Mouse (Mus musculus): ENCODE data around the gene Adam22. TPM values are rescaled to one million over a fixed set of nuclear protein-coding genes. Genes with fewer than 3 reads are reported as not detected.

Gene Adam22
- polyA plus RNA-seq, 1 experiment from 2014 or later: 6.4 TPM

DNA sequence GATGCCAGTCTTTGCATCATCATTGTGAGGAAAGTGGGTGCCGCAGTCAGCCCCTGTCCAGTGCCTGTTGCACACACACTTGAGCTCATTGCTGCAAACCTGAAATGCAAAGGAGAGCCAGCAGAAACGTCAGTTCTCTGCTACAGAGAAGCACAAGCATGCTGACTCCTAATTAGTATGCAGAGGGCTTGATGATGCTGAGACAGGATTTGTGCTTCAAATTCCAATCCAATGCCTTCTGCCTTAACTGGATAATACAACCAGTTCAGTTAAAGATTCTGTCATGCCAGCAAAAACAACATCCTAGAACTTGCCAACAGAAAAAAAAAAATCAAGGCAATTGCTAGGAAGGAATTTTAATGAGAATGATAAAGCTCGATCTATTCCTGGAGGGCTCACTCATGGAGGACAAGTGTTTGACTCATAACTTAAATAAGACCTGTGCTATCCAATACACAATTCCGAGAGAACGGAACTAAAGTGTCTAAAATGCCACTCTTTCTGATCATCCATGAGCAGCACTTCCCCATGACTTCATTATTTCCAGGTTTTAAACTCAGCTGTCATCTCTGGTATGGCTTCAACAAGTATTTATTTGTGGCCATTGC, 251.3 kb downstream of the Adam22 start:
- ChIA-PET CTCF (no interaction called here), POLR2A (no interaction called here)
- no peak for DNase-seq (ENCODE audit: low read depth, low spot score)
- no peak for TF ChIP-seq CTCF (IDR thresholded peaks at IDR 0.05)
- in situ Hi-C loops (cut with MboI; ENCODE audit: low pct_unique_long_range_greater_than_20kb): no loop called here
- peak; percentile 61 for ATAC-seq
- no peaks in the 10 kb centered on the region for H3K27me3 ChIP-seq

DNA sequence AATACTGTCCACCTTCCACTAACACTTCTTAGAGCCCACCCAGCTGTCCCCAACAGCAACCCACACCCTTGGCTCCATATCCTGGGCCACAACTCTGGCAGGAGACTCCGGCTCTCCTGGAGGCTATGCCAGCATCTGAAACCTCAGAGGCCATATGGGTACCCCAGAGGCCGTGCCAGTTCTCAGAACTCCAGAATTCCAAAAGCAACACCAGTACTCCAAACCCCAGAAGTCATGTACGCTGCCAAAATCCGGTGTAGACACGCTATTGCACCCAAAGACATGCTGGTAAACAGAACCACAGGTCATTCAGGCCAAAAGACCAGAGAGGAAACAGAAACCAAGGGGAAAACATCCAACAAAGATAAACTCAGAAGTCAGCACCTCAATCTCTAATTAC, 255.7 kb downstream of the Adam22 start:
- peaks cover 8% of the 10 kb centered on the region for H3K27me3 ChIP-seq
- ATAC-seq (no peak), DNase-seq (ENCODE audit: low read depth, low spot score) (no peak)
- in situ Hi-C loops (cut with MboI; ENCODE audit: low pct_unique_long_range_greater_than_20kb): no loop called here
- ChIA-PET CTCF (no interaction called here), POLR2A (no interaction called here)
- no peak for TF ChIP-seq CTCF (IDR thresholded peaks at IDR 0.05)

DNA sequence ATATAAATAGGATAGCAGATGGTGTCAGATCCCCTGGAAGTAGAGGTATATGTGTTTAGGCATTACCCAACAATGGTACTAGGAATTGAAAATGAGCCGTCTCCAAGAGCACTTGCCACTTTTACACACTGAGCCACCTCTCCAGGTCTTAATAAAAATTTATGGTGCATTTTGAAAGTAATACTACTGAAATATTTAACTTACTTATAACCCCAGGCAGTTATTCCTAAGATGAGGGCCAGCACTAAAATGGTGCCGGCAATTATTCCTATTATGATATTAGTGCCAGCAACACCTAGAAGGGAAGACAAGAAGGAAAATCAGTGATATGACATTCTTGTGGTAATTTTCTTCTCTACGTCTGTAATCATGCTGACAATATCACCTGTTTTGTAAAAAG, 256.3 kb downstream of the Adam22 start:
- ChIA-PET CTCF (no interaction called here), POLR2A (no interaction called here)
- no peak for ATAC-seq
- no peak for TF ChIP-seq CTCF (IDR thresholded peaks at IDR 0.05)
- no peak for DNase-seq (ENCODE audit: low read depth, low spot score)
- in situ Hi-C loops (cut with MboI; ENCODE audit: low pct_unique_long_range_greater_than_20kb): no loop called here
- peaks cover 8% of the 10 kb centered on the region for H3K27me3 ChIP-seq

DNA sequence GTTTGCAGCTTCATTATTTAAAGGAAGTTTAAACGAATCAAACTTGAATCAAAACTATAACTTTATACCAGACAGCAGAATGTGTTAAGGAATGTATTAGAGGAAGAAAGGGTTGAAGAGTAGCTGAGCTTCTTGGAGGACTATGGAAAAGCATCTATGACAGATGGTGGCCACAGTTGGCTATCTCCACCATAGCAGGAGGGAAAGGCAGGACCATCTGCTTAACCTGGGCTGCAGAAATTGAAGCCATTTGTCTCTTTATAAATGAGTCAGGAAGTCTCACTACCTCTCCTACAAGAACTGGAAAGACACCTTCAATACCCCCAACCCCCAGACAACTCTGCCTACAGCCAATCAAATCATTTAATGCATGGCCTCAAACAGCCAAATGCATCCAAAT, 272.3 kb downstream of the Adam22 start:
- ChIA-PET POLR2A (no interaction called here), CTCF (no interaction called here)
- DNase-seq (ENCODE audit: low read depth, low spot score): no peak
- ATAC-seq: no peak
- no peak for TF ChIP-seq CTCF (IDR thresholded peaks at IDR 0.05)
- in situ Hi-C loops (cut with MboI; ENCODE audit: low pct_unique_long_range_greater_than_20kb): no loop called here
- H3K27me3 ChIP-seq: peaks cover 51% of the 10 kb centered on the region

DNA sequence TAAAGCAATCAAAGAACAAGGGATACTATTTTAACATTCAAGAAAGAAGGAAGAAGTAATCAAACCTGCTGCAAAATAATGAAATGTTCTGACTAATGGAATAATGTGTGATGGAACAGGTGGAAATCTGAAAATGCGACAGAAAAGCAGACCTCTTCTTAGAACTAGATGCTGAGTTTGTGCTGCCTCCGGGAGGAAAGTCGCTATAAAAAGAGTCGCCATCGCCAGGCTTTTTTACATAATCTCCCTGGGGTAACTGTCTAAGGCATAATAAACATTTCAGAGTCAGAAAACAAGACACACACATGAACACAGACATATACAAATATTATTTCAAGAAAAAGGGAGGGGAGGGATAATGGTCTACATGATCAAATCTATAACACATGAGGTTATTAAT, 273.0 kb downstream of the Adam22 start:
- TF ChIP-seq CTCF (IDR thresholded peaks at IDR 0.05): no peak
- DNase-seq (ENCODE audit: low read depth, low spot score): no peak
- no peak for ATAC-seq
- POLR2A ChIA-PET: no interaction called here
- CTCF ChIA-PET: no interaction called here
- H3K27me3 ChIP-seq: peaks cover 55% of the 10 kb centered on the region
- in situ Hi-C loops (cut with MboI; ENCODE audit: low pct_unique_long_range_greater_than_20kb): no loop called here

DNA sequence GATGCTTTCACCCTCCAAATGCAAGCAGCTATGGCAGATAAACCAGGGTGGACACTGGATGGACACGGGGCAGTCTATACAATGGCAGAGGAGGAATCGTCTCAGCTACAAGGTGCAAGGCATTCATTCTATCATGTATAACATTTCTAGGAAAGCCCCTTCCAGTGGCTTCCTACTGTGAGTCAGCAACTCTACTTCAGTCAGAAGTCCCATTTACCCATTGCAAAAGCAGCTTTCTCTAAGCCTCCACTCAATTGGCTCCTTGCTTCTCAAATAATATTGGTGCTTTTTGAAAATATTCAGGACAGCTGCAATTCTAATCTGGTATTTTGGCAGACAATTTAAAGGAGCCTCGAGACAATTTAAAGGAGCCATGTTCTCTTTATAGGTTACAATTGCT, 279.8 kb downstream of the Adam22 start:
- ATAC-seq (no peak), DNase-seq (ENCODE audit: low read depth, low spot score) (no peak)
- ChIA-PET POLR2A (no interaction called here), CTCF (interaction anchor here (1.6 kb wide), 1 partner anchor 20 kb away, joined by 4 read pairs; no protein-coding TSS in a partner anchor)
- in situ Hi-C loops (cut with MboI; ENCODE audit: low pct_unique_long_range_greater_than_20kb): no loop called here
- TF ChIP-seq CTCF (IDR thresholded peaks at IDR 0.05): no peak
- peaks cover 23% of the 10 kb centered on the region for H3K27me3 ChIP-seq

DNA sequence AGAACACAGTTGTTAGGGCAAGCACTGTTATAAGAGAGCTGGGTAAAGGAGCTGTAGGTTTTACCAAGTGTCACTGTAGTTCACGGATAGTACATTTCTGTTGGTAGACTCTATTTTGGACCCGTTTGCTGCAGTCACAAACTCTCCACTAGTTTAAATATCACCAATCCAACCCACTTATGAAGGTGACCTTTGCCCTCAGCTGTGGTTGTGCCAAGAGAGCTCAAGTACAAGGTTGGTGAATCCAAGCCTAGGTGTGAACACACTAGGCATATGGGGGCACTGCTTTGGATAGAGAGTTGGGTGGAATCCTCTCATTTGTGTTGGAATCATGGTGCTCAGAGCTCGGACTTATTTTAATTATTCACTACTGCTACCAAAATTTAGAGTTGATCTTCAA, 282.3 kb downstream of the Adam22 start:
- POLR2A ChIA-PET: no interaction called here
- CTCF ChIA-PET: interaction anchor here (1.2 kb wide), 1 partner anchor 25 kb away, joined by 3 read pairs; no protein-coding TSS in a partner anchor
- H3K27me3 ChIP-seq: peaks cover 6% of the 10 kb centered on the region
- ATAC-seq (no peak), DNase-seq (ENCODE audit: low read depth, low spot score) (no peak)
- TF ChIP-seq CTCF (IDR thresholded peaks at IDR 0.05): no peak
- in situ Hi-C loops (cut with MboI; ENCODE audit: low pct_unique_long_range_greater_than_20kb): no loop called here

DNA sequence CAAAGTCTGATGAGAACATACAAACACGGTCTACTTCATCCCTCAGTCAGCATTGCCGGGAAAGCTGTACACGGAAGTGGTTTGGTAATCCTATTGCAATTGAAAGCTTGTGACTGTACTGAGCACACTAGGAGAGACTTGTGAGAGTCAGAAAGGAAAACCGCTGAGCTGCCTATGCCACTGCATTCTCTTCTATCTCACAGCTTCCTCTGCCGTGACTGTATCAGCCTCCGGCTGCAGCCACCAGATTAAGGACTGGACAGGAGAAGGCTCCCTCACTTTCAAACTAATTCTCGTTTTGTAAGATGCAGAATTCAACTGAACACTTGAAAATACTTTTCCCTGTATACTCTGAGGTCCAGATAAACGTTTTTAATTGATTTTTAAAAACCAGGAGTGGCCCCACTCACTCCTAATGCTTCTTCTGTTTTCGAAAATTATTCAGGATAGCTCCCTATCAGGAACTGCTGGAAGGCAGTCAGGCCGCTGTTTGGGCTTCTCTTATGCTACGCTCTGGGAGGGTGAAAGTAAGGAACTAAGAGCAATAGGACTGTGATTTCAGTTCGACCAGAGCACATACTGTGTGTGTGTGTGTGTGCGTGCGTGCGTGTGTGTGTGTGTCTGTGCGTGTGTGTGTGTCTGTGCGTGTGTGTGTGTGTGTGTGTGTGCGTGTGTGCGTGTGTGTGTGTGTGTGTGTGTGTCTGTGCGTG, 285.0 kb downstream of the Adam22 start:
- DNase-seq (ENCODE audit: low read depth, low spot score): no peak
- ATAC-seq: no peak
- CTCF ChIA-PET: no interaction called here
- no peak for TF ChIP-seq CTCF (IDR thresholded peaks at IDR 0.05)
- peaks cover 3% of the 10 kb centered on the region for H3K27me3 ChIP-seq
- POLR2A ChIA-PET: no interaction called here
- in situ Hi-C loops (cut with MboI; ENCODE audit: low pct_unique_long_range_greater_than_20kb): no loop called here

DNA sequence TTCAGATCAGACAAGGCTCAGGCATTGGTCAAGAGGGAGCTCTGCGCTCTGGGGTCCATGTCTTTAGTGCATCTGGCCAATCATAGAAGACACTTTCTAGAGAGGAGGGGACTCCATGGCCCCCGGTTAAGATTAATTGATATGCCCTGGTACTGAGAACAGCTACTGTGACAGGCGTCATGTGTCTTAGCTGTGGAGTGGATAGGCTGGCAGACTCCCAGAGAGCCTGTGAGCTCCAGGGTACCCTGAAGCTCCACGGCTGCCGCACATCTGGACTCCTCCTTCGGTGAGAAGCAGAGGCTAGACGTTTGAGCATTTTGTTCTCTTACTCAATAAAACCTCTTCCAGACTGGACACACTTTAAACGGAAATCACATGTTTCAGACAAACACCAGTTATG, 290.5 kb downstream of the Adam22 start:
- H3K27me3 ChIP-seq: no peaks in the 10 kb centered on the region

DNA sequence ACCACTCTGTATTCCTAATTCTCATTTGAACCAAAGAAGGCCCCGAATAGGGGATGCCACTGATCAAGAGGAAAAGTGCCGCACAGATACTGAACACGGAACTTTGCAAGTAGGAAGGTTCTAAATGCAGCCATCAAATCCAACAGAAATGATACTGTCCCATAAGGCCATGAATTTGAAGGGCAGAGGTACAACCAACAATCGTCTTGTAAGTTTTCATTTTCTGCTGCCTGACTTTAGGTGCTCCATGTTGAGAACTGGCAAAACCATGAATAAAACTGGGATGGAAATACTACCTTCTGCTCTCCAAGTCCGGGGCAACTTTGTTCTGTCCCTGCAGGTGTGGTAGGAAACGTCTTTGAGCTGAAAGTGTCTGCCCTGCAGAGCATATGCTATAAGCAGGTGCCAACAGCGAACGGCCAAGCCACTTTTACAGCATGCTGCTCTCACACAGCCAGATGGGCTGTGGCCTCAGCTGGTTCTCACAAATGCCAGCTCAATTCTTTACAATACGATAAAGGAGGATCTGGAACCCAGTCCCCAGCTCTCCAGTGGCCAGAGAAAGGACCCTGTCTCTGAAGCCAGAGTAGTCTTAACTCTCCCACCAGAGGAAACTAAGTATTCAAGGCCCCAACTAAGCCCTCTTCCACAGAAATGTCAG, 293.9 kb downstream of the Adam22 start:
- POLR2A ChIA-PET: no interaction called here
- ATAC-seq: no peak
- no peaks in the 10 kb centered on the region for H3K27me3 ChIP-seq
- no peak for DNase-seq (ENCODE audit: low read depth, low spot score)
- in situ Hi-C loops (cut with MboI; ENCODE audit: low pct_unique_long_range_greater_than_20kb): no loop called here
- CTCF ChIA-PET: no interaction called here
- no peak for TF ChIP-seq CTCF (IDR thresholded peaks at IDR 0.05)

More for the DNA sequence above, 290.5 kb downstream of the Adam22 start:
- no peak for TF ChIP-seq CTCF (IDR thresholded peaks at IDR 0.05)
- CTCF ChIA-PET: interaction anchor here (1.0 kb wide), 1 partner anchor 26 kb away, joined by 4 read pairs; no protein-coding TSS in a partner anchor
- in situ Hi-C loops (cut with MboI; ENCODE audit: low pct_unique_long_range_greater_than_20kb): no loop called here
- ATAC-seq: no peak
- POLR2A ChIA-PET: no interaction called here
- DNase-seq (ENCODE audit: low read depth, low spot score): no peak

DNA sequence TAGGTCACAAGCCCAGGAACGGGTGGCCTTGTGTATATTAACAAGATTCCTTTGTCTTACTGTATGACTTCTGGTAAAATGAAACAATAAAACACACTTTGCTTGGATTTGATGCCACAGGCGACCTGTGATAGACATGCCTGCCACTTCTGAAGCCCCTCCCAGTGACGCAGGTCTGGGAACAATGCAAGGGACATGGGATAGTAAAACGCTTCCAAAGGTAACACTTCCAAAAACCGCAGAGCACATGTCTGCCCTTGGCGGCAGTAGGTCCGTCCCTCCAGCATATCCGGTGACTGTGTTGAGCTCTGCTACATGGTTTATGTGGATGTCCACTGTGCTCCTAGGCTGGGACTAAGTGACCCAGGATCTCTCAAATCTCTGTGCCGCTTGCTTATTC, 294.6 kb downstream of the Adam22 start:
- CTCF ChIA-PET: interaction anchor here (2.6 kb wide), 1 partner anchor 10 kb away, joined by 13 read pairs; no protein-coding TSS in a partner anchor
- in situ Hi-C loops (cut with MboI; ENCODE audit: low pct_unique_long_range_greater_than_20kb): no loop called here
- POLR2A ChIA-PET: no interaction called here

More for the DNA sequence above, 294.6 kb downstream of the Adam22 start:
- no peaks in the 10 kb centered on the region for H3K27me3 ChIP-seq
- DNase-seq (ENCODE audit: low read depth, low spot score) (no peak), ATAC-seq (no peak)
- TF ChIP-seq CTCF (IDR thresholded peaks at IDR 0.05): no peak
